Mouse (Mus musculus): ENCODE results near the gene Scrn1.

- TF ChIP-seq GATA1 (IDR thresholded peaks at IDR 0.05; ENCODE audit: borderline replicate concordance, low read length) (no peak), FLI1 (IDR thresholded peaks at IDR 0.05; ENCODE audit: low read length) (no peak)
Measured at GRCm38 (mm10) chr6:54590691-54591090, 24.4 kb upstream of the Scrn1 start.

Measured in megakaryocyte, embryonic 14.5 days (primary cell).